Mouse (Mus musculus) left cerebral cortex, postnatal 10 days (tissue): Measurements from ENCODE around the gene Faap20. TPM values are rescaled to one million over a fixed set of nuclear protein-coding genes. Genes with fewer than 3 reads are reported as not detected.

Experiments used
- DNase-seq, 2 experiments: peaks; one replicate each; pipeline ENCODE4 v3.0.0; 2021 to 2022; ENCODE audit warnings: low spot score in 2 of 2, mixed read lengths in 1 of 2; ENCODE audit errors: extremely low spot score in 1 of 2
- intact Hi-C: fragments of 180-260 bp; cut with DNase I; formaldehyde crosslinking; loops from one replicate; pipeline ENCODE4 v1.15.1; 2025
- total RNA-seq, 2 experiments: library from RNA; stranded (reverse); gene quantifications; 2 replicates each; pipeline ENCODE4 v1.2.3; 2021

The Faap20 gene
- total RNA-seq, 2 experiments from 2014 or later = 25.4 to 26.2 TPM

DNA sequence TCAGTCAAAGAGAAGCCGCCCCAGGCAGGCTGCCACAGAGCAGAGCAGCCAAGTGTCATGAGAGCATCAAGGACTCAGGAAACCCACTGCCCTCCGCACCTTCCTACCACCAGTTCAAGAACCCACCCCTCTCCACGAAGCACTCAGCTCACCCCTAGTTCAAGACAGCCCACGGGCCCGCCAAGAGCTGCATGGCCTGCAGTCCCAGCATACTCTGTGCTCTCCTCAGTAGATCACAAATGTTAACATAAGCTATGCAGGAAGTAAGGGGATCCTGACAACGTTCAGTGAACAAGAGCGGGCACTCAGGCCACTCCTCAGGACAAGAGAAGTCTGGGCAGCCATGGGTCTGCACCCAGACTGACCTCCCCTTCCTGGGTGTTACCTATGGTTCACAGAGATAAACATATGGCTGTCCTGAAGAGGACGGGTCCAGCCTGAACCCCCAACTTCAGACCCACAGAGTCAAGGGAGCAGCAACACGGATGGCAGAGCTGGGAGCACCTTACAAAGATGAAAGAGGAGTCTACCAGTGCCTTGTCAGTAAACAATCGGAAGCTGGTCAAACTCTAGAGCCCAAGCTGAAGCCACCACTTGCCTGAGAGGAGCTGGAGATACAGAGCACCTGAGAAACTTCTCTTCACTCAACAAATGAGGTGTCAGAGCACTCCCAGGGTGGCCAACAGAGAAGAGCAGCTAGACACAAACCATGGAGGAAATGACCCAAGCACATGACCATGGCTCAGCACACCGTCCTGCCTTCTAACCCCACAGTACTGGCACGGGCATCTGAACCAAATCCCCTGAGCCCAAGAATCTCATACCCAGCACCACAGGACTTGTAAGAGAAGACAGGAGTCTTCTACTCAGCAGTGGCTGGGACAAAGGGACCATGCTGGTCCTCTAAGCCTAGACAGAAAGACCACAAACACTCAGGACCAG, 30.1 kb upstream of the Faap20 start:
- DNase-seq = peak in 1 of 2 experiments; percentile 21
- intact Hi-C loops = loop anchor here (2.0 to 5.0 kb wide), 3 partner anchors 29 to 67 kb away; partner anchors contain the start of gene Faap20

- DNase-seq = peak in 1 of 2 experiments; percentile 65
- intact Hi-C loops = loop anchor here (2.0 kb wide), 1 partner anchor 28 kb away; the partner anchor contains the start of gene Faap20
Observed at GRCm38 (mm10) chr4:155220213-155221100, 29.1 kb upstream of the Faap20 start.

GRCm38 (mm10) chr4:155221106-155221505, 28.5 kb upstream of the Faap20 start:
- intact Hi-C loops = loop anchor here (2.0 kb wide), 1 partner anchor 28 kb away; the partner anchor contains the start of gene Faap20
- DNase-seq = no peak

DNA sequence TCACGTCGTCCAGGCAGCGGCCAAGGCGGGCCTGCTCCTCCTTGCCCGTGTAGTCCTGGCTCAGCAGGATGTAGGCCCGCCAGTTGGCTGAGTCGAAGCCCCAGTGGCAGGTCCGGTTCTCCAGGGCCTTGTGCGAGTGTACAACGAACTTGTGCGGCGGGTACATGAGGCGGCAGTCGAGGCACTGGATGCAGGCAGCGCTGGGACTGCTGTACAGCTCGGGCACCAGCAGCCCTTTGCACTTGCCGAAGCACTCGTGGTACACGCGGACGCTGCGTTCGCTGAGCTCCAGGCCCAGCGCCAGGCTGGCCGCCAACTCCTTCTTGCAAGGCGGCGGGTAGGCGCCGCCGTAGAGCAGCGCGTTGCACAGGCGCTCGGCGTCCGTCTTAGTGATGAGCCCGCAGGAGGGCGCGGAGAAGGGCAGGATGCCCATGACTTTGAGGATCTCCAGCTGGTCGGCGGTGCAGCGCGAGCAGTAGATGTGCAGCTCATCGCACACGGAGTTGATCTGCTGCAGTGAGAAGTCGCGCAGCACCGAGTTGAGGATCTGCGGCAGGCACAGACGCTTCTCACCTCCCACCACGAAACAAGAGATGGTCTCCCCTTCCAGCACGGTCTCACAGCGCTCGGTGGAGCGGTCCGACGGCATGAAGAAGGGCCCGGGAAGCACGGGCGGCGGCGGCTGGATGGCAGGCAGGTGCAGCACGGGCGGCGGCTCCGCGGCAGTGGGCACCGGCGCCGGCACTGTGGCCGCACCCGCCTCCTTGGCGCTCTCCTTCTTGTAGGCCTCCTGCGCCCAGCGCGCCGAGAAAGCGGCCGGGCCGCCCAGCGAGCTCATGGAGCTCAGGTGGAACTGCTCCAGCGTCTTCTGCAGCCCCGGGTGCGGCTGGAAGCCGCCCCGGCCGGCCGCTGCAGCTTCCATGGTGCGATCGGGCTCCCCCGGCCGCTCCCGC, 27.7 kb upstream of the Faap20 start:
- intact Hi-C loops = loop anchor here (2.0 kb wide), 1 partner anchor 27 kb away; the partner anchor contains the start of gene Faap20
- peak; percentile 60 to 88 for DNase-seq

- intact Hi-C loops = no loop called here
- no peak for DNase-seq
Observed at GRCm38 (mm10) chr4:155222552-155222840, 27.1 kb upstream of the Faap20 start, which contains the start of gene Ski. TSS of gene Ski (minus strand) at chr4:155222592.

DNA sequence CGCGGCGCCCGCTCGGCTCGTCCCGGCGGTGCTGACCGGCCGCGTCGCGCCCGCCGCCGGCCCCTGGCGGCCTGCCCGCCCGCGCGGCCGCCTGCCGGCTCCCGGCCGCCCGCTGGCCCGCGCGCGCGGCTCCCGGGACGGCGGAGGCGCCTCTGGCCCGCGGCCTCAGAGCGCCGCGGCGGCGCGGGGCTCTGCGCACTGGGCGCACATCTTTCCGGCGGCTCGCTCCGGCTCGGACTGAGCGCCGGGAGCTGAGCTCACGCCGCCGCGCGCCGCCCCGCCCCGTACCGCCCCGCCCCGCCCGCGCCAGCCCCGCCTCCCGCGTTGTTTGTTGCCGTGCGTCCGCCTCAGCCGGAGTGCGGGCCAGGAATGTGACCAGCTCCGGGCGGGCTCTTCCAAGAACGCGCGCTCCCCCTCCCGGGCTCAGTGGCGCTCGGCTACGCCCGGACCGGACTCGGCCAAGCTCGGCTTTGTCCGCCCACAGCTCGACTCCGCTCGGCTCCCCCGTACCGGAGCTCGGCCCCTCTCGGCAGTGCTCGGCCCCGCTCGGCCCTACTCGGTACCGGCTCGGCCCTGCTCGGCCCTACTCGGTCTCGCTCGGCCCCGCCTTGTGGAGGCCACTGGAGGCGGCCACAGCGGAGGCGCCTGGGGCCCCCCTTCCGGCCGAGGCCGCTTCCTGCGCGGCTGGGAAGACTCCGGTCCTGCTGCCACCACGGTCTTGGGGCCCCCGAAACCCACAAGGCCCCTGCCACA, 26.6 kb upstream of the Faap20 start:
- intact Hi-C loops = no loop called here
- peak; percentile 99 for DNase-seq

DNA sequence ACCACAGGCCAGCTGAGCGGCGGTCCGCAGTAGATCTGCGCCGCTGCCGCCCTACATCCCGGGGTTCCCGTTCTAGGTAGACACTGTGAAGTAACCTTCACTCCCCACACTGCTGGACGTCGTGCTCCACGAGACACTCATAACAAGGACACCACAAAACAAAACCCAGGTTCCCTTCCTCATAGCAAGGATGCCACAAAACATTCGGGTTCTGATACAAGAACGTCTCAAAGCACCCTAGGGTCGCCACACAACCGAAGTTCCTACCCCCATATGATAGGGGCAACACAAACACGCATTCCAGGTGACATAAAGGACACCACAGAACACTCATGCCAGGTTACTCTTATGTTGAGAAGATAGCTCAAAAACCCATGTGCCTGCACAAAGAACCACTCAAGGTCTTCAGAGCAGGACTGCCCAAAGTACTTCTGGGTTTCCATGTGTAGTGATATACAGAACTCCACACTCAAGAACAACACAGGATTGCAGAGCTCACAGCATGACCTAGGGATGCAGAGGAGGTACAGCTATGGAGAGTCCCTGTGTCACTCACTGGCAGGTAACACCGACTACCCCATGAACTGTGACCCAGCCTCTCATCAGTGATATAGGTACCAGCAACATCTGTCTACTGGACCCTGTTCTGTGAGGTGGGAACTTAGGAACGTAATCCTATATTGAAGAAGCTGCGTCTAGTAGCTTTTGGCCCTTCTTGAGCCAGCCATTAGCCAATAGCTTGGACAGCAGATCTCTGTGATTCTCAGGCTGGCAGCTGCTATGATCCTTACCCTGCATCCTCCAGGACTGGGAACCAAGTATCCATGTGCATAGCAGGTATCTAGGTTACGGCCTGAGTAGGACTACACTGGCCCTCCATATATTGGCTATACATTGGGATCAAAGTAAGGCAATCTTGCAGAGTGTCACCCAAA, 25.7 kb upstream of the Faap20 start:
- DNase-seq = no peak

GRCm38 (mm10) chr4:155225918-155226317, 23.7 kb upstream of the Faap20 start:
- intact Hi-C loops = no loop called here
- DNase-seq = no peak

More for the DNA sequence above, 25.7 kb upstream of the Faap20 start:
- intact Hi-C loops = no loop called here

- no peak for DNase-seq
- intact Hi-C loops = no loop called here
Observed at GRCm38 (mm10) chr4:155227986-155228385, 21.6 kb upstream of the Faap20 start.

DNA sequence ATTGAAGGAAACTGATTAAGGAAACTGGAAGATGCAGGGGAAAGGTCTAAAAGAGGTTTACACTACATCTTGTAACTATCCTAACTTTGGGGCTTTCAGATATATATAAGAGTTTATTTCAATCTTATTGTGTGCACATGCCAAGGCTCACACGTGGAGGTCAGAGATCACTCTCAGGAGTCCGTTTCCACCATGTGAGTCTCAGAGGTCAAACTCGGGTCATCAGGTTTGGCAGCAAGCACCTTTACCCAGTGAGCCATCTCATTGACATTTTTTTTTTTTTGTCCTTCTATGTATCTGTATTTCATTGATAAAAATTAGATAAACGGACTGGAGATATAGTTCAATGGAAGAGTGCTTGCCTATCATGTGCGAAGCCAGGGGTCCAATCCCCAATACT, 21.1 kb upstream of the Faap20 start:
- intact Hi-C loops = no loop called here
- DNase-seq = no peak

DNA sequence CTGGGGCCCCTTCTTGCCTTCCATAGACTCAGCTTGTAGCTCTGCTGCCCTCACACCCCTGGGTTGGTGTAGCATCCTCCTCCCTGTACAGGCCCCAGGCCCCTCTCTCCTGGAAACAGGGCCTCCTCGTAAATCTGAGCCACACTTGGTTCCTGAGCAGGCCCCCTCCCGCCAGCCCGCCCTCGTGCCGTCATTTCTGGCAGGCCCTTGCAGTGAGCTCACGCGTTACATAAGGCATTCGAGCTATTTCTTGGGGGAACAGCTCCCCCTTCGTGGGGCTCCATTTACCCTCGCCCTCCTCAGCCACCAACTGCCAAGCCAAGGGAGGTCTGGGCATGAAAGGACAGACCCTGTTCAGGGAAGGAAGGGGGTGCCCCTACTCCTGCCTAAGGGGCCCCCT, 15.7 kb upstream of the Faap20 start:
- DNase-seq = peak; percentile 78 to 88
- intact Hi-C loops = no loop called here

DNA sequence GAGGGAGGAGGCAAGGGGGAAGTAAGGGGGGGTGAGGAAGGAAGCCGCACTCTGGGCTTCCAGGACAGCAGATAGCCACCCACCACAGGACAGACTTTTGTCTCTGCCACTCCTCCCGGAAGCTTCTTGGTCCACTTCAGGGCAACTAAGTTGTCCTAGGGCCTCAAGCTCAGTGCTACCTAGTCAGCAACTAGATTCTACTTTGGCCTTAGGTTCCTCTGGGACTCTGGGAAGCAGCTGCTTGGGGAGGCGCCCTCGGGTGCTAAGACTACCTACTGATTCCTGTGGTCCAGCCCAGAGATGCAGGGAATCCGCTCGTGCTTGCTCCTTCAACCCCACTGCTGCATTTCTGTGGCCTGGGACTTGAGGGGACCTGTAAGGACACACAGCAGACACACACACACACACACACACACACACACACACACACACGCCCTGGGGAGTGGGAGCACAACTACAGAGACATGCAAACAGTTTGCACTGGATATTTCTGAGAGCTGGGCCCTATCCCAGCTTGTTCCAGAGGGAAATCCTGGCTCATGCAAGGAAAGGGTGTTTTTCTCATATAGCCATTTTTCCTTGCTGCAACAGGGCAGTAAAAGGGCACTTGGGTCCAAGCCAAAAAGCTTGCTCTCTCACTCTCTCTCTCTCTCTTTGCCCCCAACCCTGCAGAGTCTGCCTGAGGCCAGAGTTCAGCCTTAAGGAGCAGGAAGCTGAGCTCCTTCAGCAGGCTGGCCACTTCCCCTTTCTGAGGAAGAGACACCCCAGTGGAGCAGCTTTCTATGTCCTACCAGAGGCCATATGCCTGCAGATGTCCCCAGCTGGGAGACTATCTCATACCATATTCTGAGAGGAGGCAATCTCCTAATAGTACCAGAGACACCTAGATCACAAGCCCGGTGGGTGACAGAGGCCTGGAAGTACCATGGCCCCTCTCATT, 15.0 kb upstream of the Faap20 start:
- intact Hi-C loops = no loop called here
- peak in 1 of 2 experiments; percentile 66 for DNase-seq

GRCm38 (mm10) chr4:155235311-155236119, 14.1 kb upstream of the Faap20 start:
- DNase-seq = peak; percentile 94 to 97
- intact Hi-C loops = no loop called here

GRCm38 (mm10) chr4:155236737-155237385, 12.7 kb upstream of the Faap20 start:
- DNase-seq = no peak
- intact Hi-C loops = no loop called here
